Mouse (Mus musculus) layer of hippocampus, postnatal 25 days (tissue): ENCODE measurements around the gene H2afx. TPM values are rescaled to one million over a fixed set of nuclear protein-coding genes. Genes with fewer than 3 reads are reported as not detected.
"Not testable (repeated sequence)": the region's sequence is repeated elsewhere in the genome, so short reads cannot be mapped to it uniquely, and the experiment has no call there.

Source experiments
- DNase-seq, 2 experiments: peaks; one replicate each; pipeline ENCODE4 v3.0.0; 2022; ENCODE audit warnings: mixed read lengths in 2 of 2, low spot score in 1 of 2; ENCODE audit errors: extremely low spot score in 1 of 2
- total RNA-seq, 2 experiments: library from RNA; stranded (reverse); gene quantifications; 2 replicates each; pipeline ENCODE4 v1.2.3; 2021

H2afx gene
- total RNA-seq, 2 experiments from 2014 or later = 50.6 to 58.4 TPM

DNA sequence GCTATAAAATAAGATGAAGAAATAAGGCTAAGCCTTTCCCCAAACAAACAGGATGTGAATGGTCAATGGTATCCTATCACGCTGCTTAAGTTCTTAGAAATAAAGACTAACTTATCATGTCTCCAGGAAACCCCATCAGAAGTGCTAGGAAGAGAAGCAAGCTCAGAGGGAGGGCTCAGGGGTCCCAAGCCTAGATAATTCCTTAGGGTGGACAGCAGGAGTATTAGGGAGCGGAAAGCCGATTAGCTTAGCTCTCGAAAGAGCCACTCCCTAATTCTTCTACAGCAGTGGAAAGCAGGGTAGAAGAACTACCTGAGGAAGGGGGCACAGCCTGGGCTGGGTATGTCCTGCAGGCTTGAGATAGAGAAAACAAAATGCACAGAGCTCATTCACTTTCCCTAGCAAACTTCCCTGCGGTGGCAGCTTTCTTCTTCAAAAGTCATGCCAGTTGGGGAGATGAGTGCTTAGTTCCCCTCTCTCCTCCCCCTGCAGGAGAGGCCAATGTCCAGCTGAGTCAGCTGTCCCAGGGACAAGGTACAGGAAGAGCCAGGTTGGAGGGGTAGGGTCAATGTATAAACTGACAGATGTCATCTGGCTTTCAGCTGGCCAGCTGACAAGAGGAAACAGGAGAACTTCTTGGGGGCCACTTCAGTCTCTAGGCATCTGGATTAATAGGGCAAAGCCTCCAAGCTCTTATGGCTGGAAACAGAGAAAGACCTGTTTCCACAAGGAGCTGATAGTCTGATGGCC is 16.2 kb upstream of the H2afx start:
- no peak for DNase-seq

GRCm38 (mm10) chr9:44318826-44319095 is 15.7 kb upstream of the H2afx start:
- DNase-seq = no peak

- no peak for DNase-seq
Observed at GRCm38 (mm10) chr9:44319105-44319886, 15.2 kb upstream of the H2afx start.

DNA sequence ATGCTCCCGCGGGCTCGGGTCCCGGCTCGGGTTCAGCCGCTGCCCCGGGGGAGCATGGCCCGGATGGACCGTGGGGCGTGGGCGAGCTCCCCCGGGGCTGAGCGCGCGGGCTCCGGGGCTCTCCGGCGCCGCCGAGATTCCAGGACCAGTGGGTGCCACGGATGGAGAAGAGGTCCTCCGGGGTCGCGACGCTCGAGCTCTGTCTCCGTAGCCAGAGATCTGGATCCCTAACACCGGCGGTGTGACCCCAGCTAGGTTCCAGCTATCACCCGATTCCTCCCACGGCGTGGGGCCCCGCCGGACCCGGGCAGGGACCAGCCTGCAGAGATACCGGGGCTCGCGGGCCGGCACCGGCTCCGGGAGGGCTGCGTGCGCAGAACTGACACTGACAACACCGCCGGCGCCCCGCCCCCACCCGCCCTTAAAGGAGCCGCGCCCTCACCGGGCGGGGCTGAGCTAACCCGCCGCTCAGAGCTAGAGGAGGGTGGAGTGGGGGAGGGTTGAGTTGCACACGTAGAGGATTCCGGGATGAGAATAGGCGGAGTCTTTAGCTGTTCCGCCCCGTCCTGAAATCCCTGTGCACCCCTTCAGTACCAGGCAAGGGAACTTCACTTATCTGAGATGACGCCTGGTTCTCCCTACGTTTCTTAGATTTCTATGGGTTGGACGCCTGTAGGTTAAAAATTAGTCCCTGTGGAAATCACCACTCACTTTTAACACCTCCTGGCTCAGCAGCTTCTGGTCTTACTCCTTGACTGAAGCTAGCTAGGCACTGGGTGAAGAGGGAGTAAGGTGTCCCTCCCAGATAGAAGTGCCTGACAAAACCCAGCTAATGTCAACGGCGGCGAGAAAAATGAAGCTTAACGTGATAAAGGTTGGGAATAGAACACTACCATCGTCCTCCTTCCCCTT is 14.4 kb upstream of the H2afx start, which contains the start of gene C2cd2l:
Gene C2cd2l, minus strand, starts transcription at position 399 of the 912 bp plus-strand sequence.
- DNase-seq = peak; percentile 72 to 80

DNA sequence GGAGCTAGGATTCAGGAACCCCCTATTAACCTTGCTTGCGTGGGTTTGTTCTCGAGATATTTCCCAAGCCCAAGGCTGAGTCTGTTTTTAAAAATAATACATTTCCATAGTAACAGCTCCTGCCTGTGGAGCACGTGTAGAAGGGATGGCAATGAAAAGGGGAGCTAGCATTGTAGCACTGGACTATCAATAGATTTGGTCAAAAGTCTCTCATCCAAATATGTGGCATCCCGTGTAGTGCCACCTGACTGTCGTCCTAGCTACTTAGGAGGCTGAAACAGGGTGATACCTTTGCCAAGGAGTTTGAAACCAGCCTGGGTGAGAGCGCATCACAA is 13.7 kb upstream of the H2afx start:
- DNase-seq = no peak

DNA sequence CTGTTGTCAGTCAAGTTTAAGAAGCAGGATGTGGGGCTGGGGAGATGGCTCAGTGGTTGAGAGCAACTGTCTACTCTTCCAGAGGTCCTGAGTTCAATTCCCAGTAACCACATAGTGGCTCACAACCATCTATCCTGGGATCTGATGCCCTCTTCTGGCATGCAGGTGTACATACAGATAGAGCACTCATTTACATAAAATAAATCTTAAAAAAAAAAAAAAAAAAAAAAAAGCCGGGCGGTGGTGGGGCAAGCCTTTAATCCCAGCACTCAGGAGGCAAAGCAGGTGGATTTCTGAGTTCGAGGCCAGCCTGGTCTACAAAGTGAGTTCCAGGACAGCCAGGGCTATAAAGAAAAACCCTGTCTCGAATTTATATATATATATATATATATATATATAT is 10.8 kb upstream of the H2afx start:
- not testable (repeated sequence) for DNase-seq

DNA sequence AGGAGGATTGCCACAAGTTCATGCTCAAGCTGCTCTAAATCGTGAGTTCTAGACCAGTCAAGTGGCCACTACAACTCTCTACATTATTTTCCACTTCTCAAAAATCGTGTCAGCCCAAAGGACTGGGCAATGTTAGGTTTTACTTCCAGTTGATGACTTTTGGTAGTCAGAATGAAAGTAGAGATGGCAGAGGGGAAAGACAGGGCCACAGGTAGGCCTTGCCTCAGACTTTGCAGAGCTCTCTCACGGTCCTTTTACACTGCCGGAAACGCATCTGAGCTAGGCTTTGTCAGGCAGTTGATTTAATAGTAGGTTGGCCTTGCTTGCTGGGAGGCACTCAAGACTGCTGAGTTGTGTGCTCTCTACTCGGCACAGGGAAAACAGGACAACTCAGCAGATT is 10.3 kb upstream of the H2afx start:
- no peak for DNase-seq

GRCm38 (mm10) chr9:44325032-44325767 is 9.3 kb upstream of the H2afx start:
- not testable (repeated sequence) for DNase-seq

GRCm38 (mm10) chr9:44325768-44326370 is 8.6 kb upstream of the H2afx start, which contains the start of gene Dpagt1:
Dpagt1 (plus strand) TSS chr9:44326019.
- DNase-seq = no peak

DNA sequence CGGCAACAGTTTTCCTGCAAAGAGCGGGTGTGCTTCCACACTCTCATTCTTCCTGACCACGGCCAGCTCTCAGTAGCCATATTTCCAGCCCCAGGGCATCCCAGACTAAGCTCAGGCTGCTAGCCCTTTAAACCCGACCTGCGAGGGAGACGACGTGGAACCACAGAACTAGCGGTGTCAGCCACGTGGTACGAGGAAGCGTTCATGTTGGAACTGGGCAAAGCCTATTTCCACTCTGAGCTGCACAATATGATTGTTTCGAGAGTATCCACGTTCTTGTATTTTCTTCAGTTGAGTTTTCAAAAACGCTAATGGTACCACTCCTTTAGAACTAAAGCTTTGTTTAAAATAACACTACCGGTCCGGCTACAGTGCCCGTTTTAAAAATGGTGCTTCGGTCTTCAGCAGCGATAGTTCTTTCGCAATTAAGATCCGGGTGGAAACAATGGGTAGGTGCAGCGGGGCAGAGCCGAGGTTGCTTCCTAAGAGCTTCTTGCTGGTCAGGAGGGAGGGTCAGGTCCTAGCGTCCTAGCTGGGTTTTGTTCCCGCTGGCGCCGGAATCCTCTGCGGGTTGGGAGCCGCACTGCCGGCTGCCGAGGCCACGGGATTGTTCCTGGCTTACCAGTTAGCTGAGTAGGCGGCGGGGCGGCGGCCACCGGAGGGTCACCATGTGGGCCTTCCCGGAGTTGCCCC is 8.0 kb upstream of the H2afx start:
- peak; percentile 59 to 60 for DNase-seq

DNA sequence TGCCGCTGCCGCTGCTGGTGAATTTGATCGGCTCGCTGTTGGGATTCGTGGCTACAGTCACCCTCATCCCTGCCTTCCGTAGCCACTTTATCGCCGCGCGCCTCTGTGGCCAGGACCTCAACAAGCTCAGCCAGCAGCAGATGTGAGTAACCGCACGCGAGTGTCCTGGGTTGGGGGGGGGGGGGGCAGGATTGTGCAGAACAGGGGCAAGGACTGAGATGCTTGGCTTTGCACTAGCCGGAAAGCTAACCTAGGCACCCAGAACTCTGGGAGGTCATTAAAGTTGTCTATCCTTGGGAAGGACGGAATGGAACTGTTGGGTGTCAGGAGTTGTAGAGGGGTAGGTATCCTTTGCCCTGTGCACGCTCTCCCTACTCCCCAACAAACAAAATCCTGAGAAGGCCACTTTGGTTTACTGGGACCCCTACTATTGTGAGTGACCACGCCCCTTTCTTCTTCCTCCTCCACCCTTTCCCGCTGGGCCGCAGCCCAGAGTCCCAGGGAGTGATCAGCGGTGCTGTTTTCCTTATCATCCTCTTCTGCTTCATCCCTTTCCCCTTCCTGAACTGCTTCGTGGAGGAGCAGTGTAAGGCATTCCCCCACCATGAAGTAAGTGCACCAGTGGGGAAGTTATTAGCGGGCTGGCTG is 7.3 kb upstream of the H2afx start:
- no peak for DNase-seq

DNA sequence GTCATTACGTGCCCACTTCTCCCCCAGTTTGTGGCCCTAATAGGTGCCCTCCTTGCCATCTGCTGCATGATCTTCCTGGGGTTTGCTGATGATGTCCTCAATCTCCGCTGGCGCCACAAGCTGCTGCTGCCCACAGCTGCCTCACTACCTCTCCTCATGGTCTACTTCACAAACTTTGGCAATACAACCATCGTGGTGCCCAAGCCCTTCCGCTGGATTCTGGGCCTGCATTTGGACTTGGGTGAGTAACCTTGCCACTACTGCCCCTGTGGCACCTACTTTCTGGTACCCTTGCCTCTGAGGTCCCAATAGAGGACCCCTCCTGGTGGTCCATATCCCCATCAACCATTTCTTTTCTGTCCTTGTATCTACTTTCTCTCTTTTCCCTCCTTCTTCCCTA is 6.6 kb upstream of the H2afx start:
- DNase-seq = no peak

- no peak for DNase-seq
Observed at GRCm38 (mm10) chr9:44330736-44331135, 3.8 kb upstream of the H2afx start.

GRCm38 (mm10) chr9:44332918-44333638 is 1.4 kb upstream of the H2afx start:
- no peak for DNase-seq

DNA sequence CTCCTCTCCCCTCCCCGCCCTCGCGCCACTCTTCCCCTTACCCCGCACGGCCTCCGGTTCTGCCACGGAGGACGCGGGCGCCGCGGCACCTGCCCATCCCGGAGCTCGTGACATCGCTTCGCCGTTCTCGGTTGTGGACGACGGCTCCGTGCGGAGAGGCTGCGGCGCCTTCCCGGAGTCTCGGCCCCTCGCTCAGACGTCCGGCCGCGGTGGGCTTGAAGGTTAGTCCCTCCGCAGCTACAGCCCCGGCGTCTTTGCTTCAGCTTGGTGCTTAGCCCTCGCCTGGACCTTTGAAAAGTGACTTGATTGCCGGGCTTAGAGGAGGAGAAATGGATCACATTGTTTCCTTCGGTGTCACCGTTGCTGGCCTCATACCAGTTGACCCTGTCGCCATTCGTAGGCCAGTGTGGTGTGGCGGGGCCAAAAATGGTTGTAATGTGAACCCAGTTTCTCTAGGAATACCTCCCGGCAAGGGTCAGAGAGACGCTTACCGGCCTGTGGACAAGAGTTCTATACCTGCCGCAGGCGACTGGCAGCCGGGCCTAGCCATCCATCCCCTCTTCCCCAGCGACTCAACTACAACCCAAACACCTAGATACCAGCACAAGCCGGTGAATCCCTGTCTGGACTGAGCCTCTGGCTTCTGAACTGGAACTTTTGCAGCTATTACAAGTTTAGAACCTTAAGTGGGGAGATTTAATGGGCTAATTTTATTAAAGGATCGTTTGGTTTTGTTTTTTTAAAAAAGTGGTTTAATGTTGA is 1.0 kb downstream of the H2afx start:
- peak in 1 of 2 experiments; percentile 40 for DNase-seq

DNA sequence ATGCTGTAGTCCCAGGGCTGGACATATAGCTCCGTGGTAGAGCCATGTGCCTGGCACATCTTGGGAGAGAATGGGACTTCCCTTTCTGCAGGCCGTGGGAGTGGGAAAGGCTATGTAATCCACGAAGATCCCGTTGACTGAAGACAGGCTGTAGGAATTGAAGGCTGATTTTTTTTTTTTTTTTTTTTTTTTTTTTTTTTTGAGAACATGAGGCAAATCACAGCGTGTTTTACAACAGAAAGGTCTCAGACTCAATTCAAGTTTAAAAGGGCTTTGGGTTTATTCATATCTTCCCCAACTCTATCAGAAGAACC is 1.6 kb downstream of the H2afx start:
- no peak for DNase-seq

- not testable (repeated sequence) for DNase-seq
Observed at GRCm38 (mm10) chr9:44336513-44336912, 2.0 kb downstream of the H2afx start.

- no peak for DNase-seq
Observed at GRCm38 (mm10) chr9:44336964-44337363, 2.5 kb downstream of the H2afx start.
